Mouse (Mus musculus): ENCODE results near the gene Enpp4.

Enpp4 gene

DNA sequence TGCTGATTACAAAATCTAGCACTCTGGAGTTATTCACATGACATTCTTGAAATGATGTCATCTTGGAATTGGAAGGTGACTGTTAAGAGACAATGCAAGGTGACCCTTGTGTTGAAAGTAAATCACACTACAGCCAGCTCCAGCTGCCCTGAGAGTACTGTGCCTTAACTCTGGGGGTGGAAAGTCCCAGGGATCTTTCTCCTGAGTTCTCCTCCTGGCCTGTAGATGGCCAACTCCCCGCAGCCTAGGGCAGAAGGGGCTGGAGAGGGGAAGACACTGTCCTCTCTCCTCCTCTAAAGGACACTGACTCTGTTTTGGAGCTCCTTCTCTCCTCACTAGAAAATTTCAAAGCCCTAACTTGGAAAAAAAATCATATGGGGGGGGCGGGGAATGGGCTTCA lies 14.1 kb downstream of the Enpp4 start:
- peak; percentile 10 for DNase-seq (ENCODE audit: low read depth, low spot score)

DNA sequence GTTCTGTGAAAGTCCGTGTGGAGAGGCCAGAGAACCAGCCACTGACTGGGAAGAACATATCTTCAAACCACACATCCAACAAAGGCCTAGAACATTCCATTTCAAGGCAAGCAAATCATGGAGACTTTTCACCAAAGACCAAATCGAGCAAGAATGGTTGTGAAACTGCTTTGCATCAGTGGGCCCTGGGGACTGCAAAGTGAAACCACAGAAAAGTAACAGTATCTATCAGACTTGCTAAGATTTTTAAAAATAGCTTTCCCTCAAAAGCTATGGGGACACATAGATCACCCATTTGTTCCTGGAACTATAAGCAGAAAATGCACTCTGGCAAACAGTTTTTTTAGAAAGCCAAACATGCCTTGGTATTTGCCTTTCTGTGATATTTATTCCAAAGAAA lies 14.7 kb downstream of the Enpp4 start:
- no peak for DNase-seq (ENCODE audit: low read depth, low spot score)

DNA sequence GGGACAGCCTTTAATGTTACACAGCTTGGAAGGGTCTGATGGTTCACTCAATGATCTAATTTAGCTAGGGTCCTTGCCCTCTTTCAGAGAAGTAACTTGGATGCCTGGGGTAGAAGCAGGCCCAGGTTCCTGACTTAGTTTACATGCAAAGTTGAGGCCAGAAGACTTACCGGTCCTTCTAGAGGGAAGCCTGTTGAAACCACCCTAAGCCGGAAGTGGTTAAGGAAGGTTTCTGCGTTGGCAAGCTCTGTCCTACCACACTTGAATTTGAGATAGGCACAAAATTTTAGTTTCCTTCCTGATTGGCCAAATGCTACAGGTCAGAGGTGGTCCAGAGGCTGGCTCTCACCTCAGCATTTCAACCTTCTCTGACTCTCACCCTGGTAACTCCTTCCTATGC lies 17.4 kb downstream of the Enpp4 start:
- DNase-seq (ENCODE audit: low read depth, low spot score) = no peak

DNA sequence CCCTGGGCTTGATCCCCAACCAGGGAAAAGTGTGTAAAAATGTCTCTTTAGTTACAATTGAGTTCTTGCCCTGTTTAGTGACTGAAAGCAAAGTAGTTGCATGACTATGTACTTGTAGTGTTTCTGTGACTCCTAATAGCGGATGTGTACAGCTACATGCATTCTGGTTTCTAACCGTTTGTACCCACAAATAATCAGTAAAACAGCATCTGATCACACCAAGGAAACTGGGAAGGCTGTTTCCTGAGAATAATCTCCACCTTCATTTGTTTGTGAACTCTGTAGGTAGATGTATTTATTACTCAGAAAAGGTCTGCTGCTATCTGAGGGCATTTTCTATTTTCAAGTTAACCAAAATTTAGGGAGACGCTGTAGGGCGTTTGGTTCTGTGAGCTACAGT lies 22.5 kb downstream of the Enpp4 start:
- no peak for DNase-seq (ENCODE audit: low read depth, low spot score)

DNA sequence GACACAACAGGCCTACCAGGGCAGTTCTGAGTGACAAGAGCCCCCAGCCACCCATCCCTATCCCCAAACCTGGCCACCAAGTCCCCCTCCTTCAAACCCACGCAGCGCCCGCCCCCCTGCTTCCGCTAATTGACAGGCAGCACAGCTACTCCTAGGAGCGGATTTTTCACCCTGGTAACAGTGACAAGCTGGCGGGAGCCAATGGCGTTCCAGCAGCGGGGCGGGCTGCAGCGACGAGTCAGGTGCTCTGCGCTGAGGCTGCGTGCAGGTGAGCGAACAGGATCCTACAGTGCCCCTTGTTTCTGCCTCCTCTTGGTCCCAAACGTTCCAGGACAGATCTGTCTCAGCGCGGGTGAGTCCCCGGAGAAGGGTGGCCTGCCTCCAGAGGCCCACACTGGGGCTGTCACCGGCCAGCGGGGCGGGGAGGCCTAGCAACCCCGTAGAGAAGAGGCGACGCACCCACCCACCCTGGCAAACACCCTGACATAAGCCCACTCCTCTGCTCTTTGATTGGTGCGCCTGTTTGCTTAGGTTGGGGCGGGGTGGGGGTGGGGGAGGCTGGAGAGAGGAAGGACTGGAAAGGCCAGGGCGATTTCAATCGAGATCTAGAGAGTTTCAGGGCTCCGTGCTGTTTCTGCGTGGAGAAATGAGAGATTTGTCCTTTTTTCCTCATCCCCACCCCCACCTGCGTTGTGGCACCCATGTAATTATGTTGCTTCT lies 26.8 kb downstream of the Enpp4 start, which contains the start of gene Enpp5:
TSS of gene Enpp5 (plus strand) at position 183 of the 720 bp plus-strand sequence.
- peak; percentile 79 for DNase-seq (ENCODE audit: low read depth, low spot score)

DNA sequence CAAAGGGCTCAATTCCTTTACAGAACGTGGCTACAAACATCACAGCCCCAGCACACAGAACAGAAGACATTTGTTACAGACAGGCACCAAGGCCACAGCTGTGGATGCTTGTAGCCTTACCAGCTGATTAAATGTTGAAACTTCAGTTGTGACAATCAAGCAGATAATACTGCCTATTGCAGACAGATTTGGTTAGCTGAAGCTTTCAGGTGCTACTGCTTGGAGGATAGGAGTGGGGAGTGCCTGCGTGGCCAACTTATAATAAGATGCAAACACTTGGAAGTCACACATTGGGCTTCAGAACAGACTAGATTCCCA lies 27.8 kb downstream of the Enpp4 start:
- no peak for DNase-seq (ENCODE audit: low read depth, low spot score)

DNA sequence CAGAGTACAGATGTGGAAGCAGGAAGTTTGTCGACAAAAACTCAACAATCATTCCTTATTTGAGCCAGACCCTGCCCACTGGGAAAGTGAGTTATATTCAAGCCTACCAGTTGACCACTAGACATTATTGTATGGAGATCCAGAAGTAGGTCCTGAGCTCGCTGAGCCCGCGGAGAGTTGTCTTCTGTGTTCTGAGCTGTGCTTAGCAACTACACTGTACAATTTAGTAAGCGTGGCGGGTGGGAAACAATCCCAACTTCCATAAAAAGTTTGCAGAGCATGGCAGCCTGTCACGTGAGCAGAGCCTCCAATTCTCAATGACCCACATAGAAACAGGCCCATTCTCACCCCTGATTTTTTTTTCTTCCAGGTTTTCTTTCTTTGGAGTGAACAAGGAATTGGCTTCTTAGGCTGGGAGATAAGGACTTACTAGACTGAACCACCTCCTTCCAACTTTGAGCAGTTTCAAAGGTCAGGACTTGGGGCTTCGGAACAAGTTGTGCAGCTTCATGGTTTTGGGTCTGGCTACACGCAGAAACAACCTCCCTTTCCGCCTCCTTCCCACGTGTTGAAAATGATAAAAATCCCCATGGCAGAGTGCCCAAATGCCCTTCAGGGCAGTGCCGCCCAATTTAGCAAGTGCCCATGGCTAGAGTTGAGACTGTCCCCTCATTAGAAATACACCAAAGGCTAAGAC lies 28.3 kb downstream of the Enpp4 start:
- no peak for DNase-seq (ENCODE audit: low read depth, low spot score)

DNA sequence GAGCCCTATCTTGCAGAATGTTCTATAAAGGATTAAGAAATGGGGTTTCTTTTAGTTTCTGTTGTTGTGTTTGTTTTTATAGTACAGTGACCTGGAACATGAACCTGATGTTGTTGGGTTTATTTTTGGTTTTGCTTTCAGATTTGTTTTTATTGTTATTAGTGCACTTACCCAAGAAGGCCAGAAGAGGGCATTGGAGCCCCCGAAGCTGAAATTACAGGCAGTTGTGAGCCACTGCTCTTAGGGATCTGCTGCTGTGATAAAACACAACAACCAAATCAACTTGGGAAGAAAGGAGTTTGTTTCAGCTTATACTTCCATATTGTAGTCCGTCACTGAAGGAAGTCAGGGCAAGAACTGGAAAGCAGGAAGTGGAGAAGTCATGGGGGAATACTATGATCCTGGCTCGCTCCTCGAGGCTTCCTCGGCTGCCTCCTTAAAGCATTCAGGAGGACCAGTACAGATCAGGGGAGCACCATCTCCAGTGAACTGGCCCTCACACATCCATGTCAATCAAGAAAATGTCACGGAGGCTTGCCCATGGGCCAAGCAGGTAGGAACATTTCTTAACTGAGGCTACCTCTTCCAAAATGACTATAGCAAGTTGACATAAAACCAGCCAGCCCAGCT lies 29.4 kb downstream of the Enpp4 start:
- DNase-seq (ENCODE audit: low read depth, low spot score) = peak; percentile 39

DNA sequence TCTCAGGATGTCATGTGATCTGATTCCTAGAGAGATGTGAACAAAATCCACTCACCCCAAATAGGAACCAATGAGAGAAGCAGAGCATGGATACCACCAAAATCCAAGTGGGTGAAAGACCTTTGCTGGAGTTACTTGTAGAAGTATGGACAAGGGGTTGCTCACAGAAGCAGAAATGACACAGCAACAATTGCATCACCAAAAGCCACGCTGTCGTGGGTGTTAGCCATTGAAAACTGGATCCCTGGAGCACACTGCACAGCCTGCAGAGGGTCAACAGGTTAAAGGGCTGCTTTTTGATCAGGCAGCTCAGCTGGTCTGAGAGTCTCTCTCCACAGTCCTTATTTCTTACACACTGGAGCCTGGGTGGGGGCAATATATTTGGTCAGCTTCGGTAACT lies 30.0 kb downstream of the Enpp4 start:
- no peak for DNase-seq (ENCODE audit: low read depth, low spot score)

DNA sequence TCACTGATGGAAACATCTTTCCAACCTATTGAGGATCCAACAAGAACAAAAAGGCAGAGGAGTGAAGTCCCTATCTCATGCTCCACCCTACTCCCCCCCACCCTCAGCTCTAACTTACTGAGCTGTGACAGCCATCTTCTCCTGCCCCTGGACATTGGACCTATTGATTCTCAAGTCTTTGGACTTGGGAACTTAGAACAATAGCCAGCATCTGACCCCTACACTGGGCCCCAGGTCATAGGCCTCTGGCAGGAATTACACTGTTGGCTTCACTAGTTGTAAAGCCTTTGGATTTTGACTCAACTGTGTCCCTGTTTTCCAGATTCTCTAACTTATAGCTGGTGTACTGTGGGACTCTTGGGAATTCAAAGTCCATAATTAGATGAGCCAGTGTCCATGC lies 33.9 kb downstream of the Enpp4 start:
- no peak for DNase-seq (ENCODE audit: low read depth, low spot score)

DNA sequence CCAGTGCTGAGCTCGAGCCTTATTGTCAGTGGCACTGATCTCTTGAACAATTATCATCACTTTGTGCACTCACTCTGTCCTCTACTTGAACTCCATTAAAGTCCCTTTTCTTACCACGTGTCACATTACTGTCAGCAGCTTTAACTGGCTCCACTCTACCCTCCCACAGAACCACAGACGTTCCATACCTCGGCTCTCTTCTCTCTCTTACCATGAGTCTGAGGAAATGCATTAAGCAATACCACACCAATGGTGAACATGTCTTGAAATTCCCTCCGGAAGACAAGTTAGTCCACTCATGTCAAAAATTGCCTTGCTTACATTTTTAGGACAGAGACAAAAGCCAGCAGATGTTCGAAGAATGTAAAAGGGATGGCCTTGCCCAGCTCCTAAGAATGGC lies 36.7 kb downstream of the Enpp4 start:
- DNase-seq (ENCODE audit: low read depth, low spot score) = no peak

DNA sequence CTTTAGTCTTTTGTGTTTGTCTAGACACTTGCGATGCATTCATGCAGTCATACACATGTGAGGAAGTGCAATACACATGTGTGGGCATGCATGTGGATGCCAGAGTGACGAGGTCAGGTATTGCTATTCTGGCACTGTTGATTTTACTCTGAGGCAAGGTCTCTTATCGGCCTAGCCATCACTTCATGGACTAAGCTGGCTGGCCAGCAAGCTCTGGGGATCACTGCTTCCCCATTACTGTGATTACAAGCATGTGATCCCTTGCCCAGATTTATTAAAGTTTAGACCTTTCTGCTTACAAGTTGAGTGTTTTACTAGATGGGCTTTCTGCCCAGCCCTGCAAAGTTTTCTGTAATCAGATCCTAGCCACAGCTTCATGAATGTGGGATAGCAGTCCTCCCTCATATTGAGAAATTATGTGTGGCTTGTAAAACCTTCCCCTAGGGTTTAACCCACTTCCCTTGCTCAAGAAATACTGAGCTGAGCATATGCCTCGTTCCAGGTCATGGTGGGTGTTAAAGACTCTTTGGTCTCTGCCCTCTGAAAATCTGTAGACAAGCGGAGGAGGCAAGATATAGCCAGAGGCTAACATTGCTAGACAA lies 44.2 kb downstream of the Enpp4 start:
- no peak for DNase-seq (ENCODE audit: low read depth, low spot score)

DNA sequence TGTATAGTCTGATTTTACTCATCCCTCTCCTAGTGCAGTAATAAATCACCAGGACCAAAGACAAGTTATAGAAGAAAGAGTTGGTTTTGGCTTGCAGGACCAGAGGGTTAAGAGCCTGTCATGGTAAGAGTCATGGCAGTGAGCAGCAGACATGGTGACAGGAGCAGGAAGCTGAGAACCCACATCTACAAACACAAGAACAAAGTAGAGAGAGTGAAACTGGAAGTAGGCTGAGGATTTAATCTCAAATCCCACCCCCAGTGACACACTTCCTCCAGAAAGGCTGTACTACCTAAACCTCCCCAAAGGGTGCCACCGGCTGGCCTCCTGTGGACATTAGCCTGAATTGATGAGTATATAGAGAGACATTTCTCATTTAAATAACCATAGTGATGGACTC lies 44.8 kb downstream of the Enpp4 start:
- DNase-seq (ENCODE audit: low read depth, low spot score) = no peak

DNA sequence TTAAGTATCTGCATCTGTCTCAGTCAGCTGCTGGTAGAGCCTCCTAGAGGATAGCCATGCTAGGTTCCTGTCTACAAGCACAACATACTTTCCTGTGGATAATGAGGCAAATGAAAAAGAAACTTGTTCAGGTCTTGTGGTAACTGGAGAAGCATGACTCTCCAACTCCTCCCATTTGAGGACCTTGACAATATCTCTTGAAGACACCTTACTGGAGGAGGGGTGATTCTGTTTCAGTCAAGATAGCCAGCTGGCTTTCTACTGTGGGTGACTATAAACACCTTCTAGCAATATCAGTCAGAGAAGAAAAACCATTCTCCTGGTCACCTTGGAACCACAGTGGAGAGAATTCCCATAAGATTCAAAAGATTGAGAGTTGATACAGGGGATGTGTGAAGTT lies 47.5 kb downstream of the Enpp4 start:
- no peak for DNase-seq (ENCODE audit: low read depth, low spot score)

DNA sequence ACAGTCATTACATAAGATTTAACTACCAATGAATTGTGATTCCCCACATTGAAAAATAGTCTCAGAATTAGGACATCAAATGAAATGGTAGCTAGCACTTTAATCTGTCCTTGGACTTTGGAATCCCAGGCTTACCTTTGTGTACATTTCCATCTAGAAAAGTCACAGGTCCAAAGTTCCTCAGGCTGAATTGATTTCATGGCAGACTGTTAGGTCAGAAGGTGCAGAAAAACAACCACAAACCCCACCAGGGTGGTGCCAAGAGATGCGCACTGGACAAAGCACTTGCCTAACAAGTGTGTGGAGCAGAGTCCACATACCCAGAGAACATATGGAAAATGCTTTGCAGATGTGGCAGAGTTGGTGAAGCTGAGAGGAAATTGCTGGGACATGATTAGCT lies 48.5 kb downstream of the Enpp4 start:
- DNase-seq (ENCODE audit: low read depth, low spot score) = no peak

DNA sequence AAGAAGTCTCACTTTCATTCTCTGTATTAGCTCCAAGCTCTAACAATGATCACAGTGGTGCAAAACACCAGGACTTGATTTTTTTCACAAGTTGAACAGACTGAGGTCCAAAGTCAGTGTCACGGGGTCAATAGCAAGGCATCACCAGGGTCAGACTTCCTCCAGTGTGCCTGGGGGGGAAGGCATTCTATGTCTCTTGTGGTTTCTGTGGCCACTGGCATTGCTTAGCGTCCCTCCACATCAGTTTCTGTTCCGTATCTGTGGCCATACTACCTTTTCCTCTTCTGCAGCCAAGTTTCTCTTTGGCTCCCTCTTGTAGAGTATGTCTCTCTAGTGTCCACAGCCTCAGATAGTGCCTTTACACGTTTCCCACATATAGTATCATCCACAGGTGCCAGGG lies 52.2 kb downstream of the Enpp4 start:
- DNase-seq (ENCODE audit: low read depth, low spot score) = no peak
